Mouse (Mus musculus) embryonic fibroblast, embryonic 13.5 days (primary cell): ENCODE results near the gene Pygo1. TPM values are rescaled to one million over a fixed set of nuclear protein-coding genes. Genes with fewer than 3 reads are reported as not detected.

Experiments
- H3K27ac ChIP-seq: 2 replicates; pipeline ENCODE4 v1.5.1; 2012; ENCODE audit warnings: low read length, control low read depth, inconsistent platforms; ENCODE audit not compliant: insufficient read depth
- H3K4me1 ChIP-seq: 2 replicates; pipeline ENCODE4 v1.6.1; 2011; ENCODE audit warnings: low read length; ENCODE audit not compliant: control insufficient read depth, insufficient read depth
- H3K4me3 ChIP-seq: 2 replicates; pipeline ENCODE4 v1.5.1; 2011; ENCODE audit warnings: mild to moderate bottlenecking, control low read depth, low read length; ENCODE audit not compliant: insufficient read depth
- CTCF ChIP-seq: IDR thresholded peaks from 2 replicates; pipeline ENCODE4 v1.5.1; 2011; ENCODE audit warnings: mild to moderate bottlenecking, control low read depth, low read length, moderate library complexity, borderline replicate concordance; ENCODE audit not compliant: insufficient read depth
- POLR2A ChIP-seq: IDR thresholded peaks from 2 replicates; pipeline ENCODE4 v1.6.1; 2011; ENCODE audit warnings: low read depth, mild to moderate bottlenecking, control low read depth, low read length, moderate library complexity
- polyA plus RNA-seq: library from polyadenylated mRNA; stranded (reverse); fragments of >200 nt; gene quantifications from 2 replicates; pipeline ENCODE4 v1.2.4, GENCODE M21; 2011; ENCODE audit warnings: low read depth; ENCODE audit not compliant: missing spikeins, insufficient read length

Gene Pygo1
- polyA plus RNA-seq, 1 experiment, result 8.0 TPM

- peak within 1 kb of the TSS; percentile 45 for H3K4me3 ChIP-seq
- no peak for TF ChIP-seq CTCF
- TF ChIP-seq POLR2A, result peak; percentile 42; the same call in 1 of the 2 replicates
- H3K4me1 ChIP-seq, result no peaks in the 10 kb centered on the region
- no peak within 1 kb of the TSS for H3K27ac ChIP-seq
Measured at GRCm38 (mm10) chr9:72958521-72959450, 33.3 kb downstream of the Pygo1 start, which contains the start of the genes Dyx1c1 and Gm44503. Gene Dyx1c1 (plus strand): TSS chr9:72958785. Gene Gm44503 (plus strand): TSS chr9:72958852.

- H3K4me3 ChIP-seq, result no peak overlapping the region
- no peaks in the 10 kb centered on the region for H3K4me1 ChIP-seq
- TF ChIP-seq CTCF (no peak), POLR2A (no peak)
- H3K27ac ChIP-seq, result no peak overlapping the region
Measured at GRCm38 (mm10) chr9:72961346-72961745, 35.9 kb downstream of the Pygo1 start.

GRCm38 (mm10) chr9:72961959-72962358, 36.5 kb downstream of the Pygo1 start:
- H3K4me3 ChIP-seq, result no peak overlapping the region
- TF ChIP-seq POLR2A, result no peak
- H3K27ac ChIP-seq, result no peak overlapping the region
- no peaks in the 10 kb centered on the region for H3K4me1 ChIP-seq

GRCm38 (mm10) chr9:72968349-72969061, 43.1 kb downstream of the Pygo1 start:
- no peak for TF ChIP-seq POLR2A
- peak; percentile 29; the same call in 1 of the 2 replicates for TF ChIP-seq CTCF
- no peak overlapping the region for H3K27ac ChIP-seq
- H3K4me3 ChIP-seq, result no peak overlapping the region
- H3K4me1 ChIP-seq, result no peaks in the 10 kb centered on the region

GRCm38 (mm10) chr9:72969874-72970273, 44.4 kb downstream of the Pygo1 start:
- TF ChIP-seq POLR2A, result no peak
- no peak for TF ChIP-seq CTCF
- no peaks in the 10 kb centered on the region for H3K4me1 ChIP-seq
- H3K27ac ChIP-seq, result no peak overlapping the region
- no peak overlapping the region for H3K4me3 ChIP-seq

GRCm38 (mm10) chr9:72972435-72972834, 47.0 kb downstream of the Pygo1 start:
- TF ChIP-seq CTCF (no peak), POLR2A (no peak)
- Histone ChIP-seq H3K27ac (no peak overlapping the region), H3K4me3 (no peak overlapping the region), H3K4me1 (no peaks in the 10 kb centered on the region)

- Histone ChIP-seq H3K4me1 (no peaks in the 10 kb centered on the region), H3K27ac (no peak overlapping the region), H3K4me3 (no peak overlapping the region)
- no peak for TF ChIP-seq CTCF
- no peak for TF ChIP-seq POLR2A
Measured at GRCm38 (mm10) chr9:72972984-72973383, 47.5 kb downstream of the Pygo1 start.

- no peaks in the 10 kb centered on the region for H3K4me1 ChIP-seq
Measured at GRCm38 (mm10) chr9:72974734-72975133, 49.3 kb downstream of the Pygo1 start.

GRCm38 (mm10) chr9:72975242-72975641, 49.8 kb downstream of the Pygo1 start:
- H3K27ac ChIP-seq, result no peak overlapping the region
- TF ChIP-seq CTCF (no peak), POLR2A (no peak)
- no peak overlapping the region for H3K4me3 ChIP-seq
- H3K4me1 ChIP-seq, result no peaks in the 10 kb centered on the region

More at GRCm38 (mm10) chr9:72974734-72975133, 49.3 kb downstream of the Pygo1 start:
- Histone ChIP-seq H3K27ac (no peak overlapping the region), H3K4me3 (no peak overlapping the region)
- no peak for TF ChIP-seq POLR2A
- no peak for TF ChIP-seq CTCF

- Histone ChIP-seq H3K4me3 (no peak overlapping the region), H3K4me1 (0 out of 2 replicates have a peak, but pooled peaks cover 3% of the 10 kb centered on the region), H3K27ac (no peak overlapping the region)
- TF ChIP-seq POLR2A (no peak), CTCF (no peak)
Measured at GRCm38 (mm10) chr9:72983066-72983465, 57.6 kb downstream of the Pygo1 start.
